Mouse (Mus musculus): ENCODE results near the gene Wrnip1. TPM values are rescaled to one million over a fixed set of nuclear protein-coding genes. Genes with fewer than 3 reads are reported as not detected.

The Wrnip1 gene
- polyA plus RNA-seq, 1 experiment from 2014 or later, result 26.2 TPM

DNA sequence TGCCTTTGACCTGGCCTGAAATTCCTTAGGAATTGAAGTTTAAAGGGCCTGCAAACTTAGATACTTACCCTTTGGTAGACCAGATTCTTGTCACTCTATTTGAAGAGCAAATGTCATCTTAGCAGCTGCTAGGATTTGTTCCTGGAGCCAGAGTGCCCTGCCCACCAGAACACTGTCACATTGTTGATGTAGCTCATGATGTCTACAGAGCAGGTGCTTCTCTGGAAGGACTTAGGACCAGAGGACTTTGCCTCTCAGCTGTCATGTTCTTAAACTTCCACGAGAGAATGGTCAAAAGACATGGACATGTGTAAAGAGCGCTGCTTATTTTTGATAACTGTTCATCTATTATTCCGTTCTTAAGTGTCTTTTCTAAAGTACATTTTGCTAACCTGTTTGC, 17.4 kb downstream of the Wrnip1 start:
- H3K9ac ChIP-seq, result no peak overlapping the region
- no peak overlapping the region for H3K27ac ChIP-seq
- H3K4me1 ChIP-seq, result no peaks in the 10 kb centered on the region
- ATAC-seq (ENCODE audit: insufficient number of reproducible peaks, low FRiP score, low TSS enrichment, low read depth), result no peak
- WGBS, result 95% methylated on average over 3 of the region's 3 CpGs
- peaks cover 74% of the 10 kb centered on the region for H3K36me3 ChIP-seq
- H3K4me2 ChIP-seq, result no peak overlapping the region
- no peaks in the 10 kb centered on the region for H3K27me3 ChIP-seq
- no peak overlapping the region for H3K4me3 ChIP-seq
- no peaks in the 10 kb centered on the region for H3K9me3 ChIP-seq

DNA sequence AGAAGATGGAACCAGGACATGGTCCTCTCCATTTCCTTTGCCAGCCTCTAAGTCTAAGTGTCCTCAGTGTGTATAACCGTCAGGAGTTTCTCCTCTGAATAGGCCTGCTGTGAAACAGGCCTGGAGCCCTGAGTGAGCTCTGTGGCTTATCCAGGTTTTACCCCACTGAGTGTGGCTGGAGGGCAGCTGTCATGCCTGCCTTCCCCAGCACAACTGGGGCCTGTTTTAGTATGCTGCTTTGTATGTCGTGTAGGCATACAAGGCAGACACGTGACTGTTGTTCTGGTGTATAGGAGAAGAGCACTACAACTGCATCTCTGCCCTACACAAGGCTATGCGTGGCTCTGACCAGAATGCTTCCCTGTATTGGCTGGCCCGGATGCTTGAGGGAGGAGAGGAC, 18.1 kb downstream of the Wrnip1 start:
- Histone ChIP-seq H3K4me1 (no peaks in the 10 kb centered on the region), H3K4me3 (no peak overlapping the region), H3K27ac (no peak overlapping the region), H3K9me3 (no peaks in the 10 kb centered on the region), H3K4me2 (no peak overlapping the region), H3K36me3 (peaks cover 72% of the 10 kb centered on the region), H3K27me3 (no peaks in the 10 kb centered on the region), H3K9ac (no peak overlapping the region)
- ATAC-seq (ENCODE audit: insufficient number of reproducible peaks, low FRiP score, low TSS enrichment, low read depth), result no peak; the same call in 1 of the 2 replicates
- 91% methylated on average over 5 of the region's 5 CpGs for WGBS

DNA sequence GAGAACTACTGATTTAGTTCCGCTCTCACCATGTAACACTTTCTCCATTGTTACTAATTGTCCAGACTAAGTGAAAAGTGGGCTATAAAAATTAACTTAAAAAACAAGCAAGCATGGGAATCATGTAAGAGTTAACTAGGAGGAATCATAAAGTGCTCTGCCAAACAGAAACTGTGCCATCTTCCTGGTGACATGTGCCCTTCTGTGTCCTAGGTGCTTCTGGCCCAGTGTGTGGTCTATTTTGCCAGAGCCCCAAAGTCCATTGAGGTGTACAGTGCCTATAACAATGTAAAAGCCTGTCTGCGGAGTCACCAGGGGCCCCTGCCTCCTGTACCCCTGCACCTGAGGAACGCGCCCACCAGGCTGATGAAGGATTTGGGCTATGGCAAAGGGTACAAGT, 19.8 kb downstream of the Wrnip1 start:
- peaks cover 61% of the 10 kb centered on the region for H3K36me3 ChIP-seq

DNA sequence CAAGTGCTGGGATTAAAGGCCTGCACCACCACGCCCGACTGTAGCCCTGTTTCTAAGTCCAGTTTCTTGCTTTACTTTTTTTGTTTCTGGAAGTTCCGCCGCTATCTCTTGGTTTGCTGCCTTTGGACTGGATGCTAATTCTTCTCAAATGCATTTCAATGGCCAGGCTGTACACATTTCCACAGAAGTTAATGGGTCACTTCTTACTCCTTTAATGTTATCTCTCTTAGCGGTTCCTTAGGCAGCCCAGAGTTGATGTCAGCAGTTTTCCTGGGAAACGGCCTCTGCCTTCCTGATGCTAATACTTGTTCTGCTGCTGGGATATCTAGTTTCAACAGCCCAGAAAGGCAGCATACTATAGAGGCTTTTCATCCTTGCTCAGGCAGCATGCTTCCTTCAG, 21.3 kb downstream of the Wrnip1 start:
- no peak overlapping the region for H3K4me3 ChIP-seq
- no peak overlapping the region for H3K27ac ChIP-seq
- peaks cover 50% of the 10 kb centered on the region for H3K36me3 ChIP-seq
- no peak for ATAC-seq (ENCODE audit: insufficient number of reproducible peaks, low FRiP score, low TSS enrichment, low read depth)
- no peak overlapping the region for H3K4me2 ChIP-seq
- H3K9me3 ChIP-seq, result no peaks in the 10 kb centered on the region
- H3K4me1 ChIP-seq, result no peaks in the 10 kb centered on the region
- no peaks in the 10 kb centered on the region for H3K27me3 ChIP-seq
- H3K9ac ChIP-seq, result no peak overlapping the region
- WGBS, result 83% methylated on average over 6 of the region's 6 CpGs

More for the DNA sequence above, 19.8 kb downstream of the Wrnip1 start:
- WGBS, result 98% methylated on average over 4 of the region's 4 CpGs
- no peaks in the 10 kb centered on the region for H3K4me1 ChIP-seq
- H3K4me3 ChIP-seq, result no peak overlapping the region
- no peak for ATAC-seq (ENCODE audit: insufficient number of reproducible peaks, low FRiP score, low TSS enrichment, low read depth)
- H3K27me3 ChIP-seq, result no peaks in the 10 kb centered on the region
- H3K4me2 ChIP-seq, result no peak overlapping the region
- no peaks in the 10 kb centered on the region for H3K9me3 ChIP-seq
- no peak overlapping the region for H3K9ac ChIP-seq
- H3K27ac ChIP-seq, result no peak overlapping the region

DNA sequence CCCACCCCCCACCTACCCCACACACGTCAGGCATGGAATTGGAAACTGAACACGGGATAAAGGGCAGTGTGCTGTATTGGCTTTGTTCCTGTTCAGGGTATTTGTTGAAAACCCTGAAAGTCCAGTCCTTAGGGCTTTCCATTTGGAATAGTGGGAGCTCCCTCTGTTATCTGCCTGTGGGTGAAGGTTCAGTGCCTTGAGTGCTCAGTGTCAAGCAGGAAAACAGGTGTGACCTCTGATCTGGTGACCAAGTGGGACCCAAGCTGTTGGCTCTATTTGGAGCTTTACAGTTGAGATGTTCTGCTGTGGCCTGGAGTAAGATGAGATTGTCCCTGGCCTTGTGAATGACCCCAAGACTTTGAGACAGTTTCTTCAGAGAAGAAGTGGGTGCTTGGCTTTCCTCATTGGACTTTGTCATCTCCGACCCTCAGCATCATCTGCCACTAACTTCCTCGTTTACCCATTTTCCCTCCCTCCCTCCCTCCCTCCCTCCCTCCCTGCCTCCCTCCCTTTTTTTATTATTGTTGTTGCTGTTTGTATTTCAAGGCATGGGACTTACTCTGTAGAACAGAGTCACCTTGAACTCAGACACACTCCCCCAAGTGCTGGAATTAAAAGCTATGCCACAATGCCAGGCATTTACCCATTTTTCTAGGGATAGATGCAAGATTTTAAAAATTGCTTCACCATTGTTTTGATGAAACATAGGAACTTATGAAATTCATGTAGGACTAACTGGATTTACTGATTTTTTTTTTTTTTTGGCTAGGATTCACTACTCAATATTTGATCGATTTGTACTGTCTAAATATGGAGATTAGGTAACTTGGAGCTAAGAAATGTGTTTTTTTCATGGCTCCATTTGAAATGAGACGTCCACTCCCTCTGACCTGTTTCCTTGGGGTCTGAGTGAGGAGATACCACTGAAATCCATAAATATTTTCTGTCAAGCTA, 22.8 kb downstream of the Wrnip1 start:
- no peak overlapping the region for H3K9ac ChIP-seq
- ATAC-seq (ENCODE audit: insufficient number of reproducible peaks, low FRiP score, low TSS enrichment, low read depth), result no peak
- WGBS, result 81% methylated on average over 6 of the region's 6 CpGs

GRCm38 (mm10) chr13:32825546-32825945, 23.7 kb downstream of the Wrnip1 start:
- Histone ChIP-seq H3K36me3 (peaks cover 28% of the 10 kb centered on the region), H3K27me3 (no peaks in the 10 kb centered on the region), H3K4me1 (no peaks in the 10 kb centered on the region), H3K9ac (no peak overlapping the region), H3K27ac (no peak overlapping the region), H3K4me3 (no peak overlapping the region), H3K9me3 (no peaks in the 10 kb centered on the region), H3K4me2 (no peak overlapping the region)
- no peak for ATAC-seq (ENCODE audit: insufficient number of reproducible peaks, low FRiP score, low TSS enrichment, low read depth)
- 88% methylated on average over 8 of the region's 8 CpGs for WGBS

More for the DNA sequence above, 22.8 kb downstream of the Wrnip1 start:
- Histone ChIP-seq H3K27me3 (no peaks in the 10 kb centered on the region), H3K4me2 (no peak overlapping the region), H3K4me3 (no peak overlapping the region), H3K9me3 (no peaks in the 10 kb centered on the region), H3K27ac (no peak overlapping the region), H3K36me3 (peaks cover 36% of the 10 kb centered on the region), H3K4me1 (no peaks in the 10 kb centered on the region)

DNA sequence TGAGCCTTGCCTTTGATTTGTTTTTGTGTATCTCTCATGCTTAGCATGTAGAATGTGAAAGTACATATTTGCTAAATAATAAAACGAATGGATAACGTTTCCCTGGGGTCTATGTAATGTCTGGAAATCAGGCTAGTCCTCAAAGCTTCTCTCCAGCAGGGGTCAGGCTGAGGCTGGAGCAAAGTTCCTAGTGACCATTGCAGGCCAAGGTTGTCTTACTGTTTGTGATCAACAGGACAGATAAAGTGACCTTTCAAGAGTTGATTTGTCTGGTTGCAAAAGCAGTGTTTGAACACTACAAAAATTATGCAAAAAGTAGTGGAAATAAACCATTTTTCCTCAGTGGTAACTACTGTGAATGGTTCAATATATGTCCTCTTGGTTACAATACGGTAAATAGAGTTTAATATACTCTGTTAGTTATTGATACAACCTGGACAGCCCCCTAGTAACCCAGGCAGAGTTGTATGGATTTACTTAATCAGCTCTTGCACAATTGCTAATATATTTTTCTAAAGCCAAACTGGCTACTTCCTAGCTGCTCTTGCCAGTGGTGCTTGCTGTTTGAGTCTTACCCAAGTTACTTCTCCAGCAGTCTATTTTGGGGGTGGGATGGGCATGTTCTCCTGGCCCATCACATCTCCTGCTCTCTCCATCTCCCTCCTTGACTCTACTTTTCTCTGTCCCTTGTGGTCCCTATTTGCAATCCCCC, 25.4 kb downstream of the Wrnip1 start:
- ATAC-seq (ENCODE audit: insufficient number of reproducible peaks, low FRiP score, low TSS enrichment, low read depth), result no peak
- no peaks in the 10 kb centered on the region for H3K27me3 ChIP-seq

GRCm38 (mm10) chr13:32827951-32828350, 26.1 kb downstream of the Wrnip1 start:
- Histone ChIP-seq H3K4me3 (no peak overlapping the region), H3K9me3 (no peaks in the 10 kb centered on the region), H3K4me2 (no peak overlapping the region), H3K27ac (no peak overlapping the region), H3K27me3 (no peaks in the 10 kb centered on the region), H3K36me3 (peaks cover 8% of the 10 kb centered on the region; the same call in 1 of the 2 replicates), H3K9ac (no peak overlapping the region), H3K4me1 (no peaks in the 10 kb centered on the region)
- 50% methylated on average over 4 of the region's 4 CpGs for WGBS
- ATAC-seq (ENCODE audit: insufficient number of reproducible peaks, low FRiP score, low TSS enrichment, low read depth), result no peak

More for the DNA sequence above, 25.4 kb downstream of the Wrnip1 start:
- no peak overlapping the region for H3K27ac ChIP-seq
- no peak overlapping the region for H3K9ac ChIP-seq
- H3K36me3 ChIP-seq, result peaks cover 11% of the 10 kb centered on the region
- H3K4me2 ChIP-seq, result no peak overlapping the region
- H3K4me1 ChIP-seq, result no peaks in the 10 kb centered on the region
- H3K4me3 ChIP-seq, result no peak overlapping the region
- no peaks in the 10 kb centered on the region for H3K9me3 ChIP-seq
- 71% methylated on average over 3 of the region's 3 CpGs for WGBS

DNA sequence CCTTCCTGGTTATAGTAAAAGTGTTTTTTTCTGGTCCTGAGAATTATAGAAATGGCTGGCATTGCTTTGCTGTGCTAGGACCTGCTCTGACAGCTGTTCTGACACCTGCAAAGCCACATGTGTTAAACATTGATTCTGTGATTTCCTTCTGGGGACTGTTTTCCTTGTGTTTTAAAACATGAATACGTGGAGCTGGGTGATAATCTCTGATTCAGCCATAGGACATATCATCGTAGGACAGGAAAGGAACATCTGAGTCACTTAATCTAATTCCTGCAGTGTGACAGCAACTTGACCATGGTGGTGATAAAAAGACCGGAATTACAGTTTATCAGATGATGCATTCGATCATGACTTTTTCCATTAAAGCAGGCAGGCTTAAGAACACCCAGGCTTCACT, 27.0 kb downstream of the Wrnip1 start:
- H3K27me3 ChIP-seq, result no peaks in the 10 kb centered on the region
- no peaks in the 10 kb centered on the region for H3K4me1 ChIP-seq
- no peak overlapping the region for H3K27ac ChIP-seq
- H3K36me3 ChIP-seq, result no peaks in the 10 kb centered on the region; the same call in 1 of the 2 replicates
- no peak for ATAC-seq (ENCODE audit: insufficient number of reproducible peaks, low FRiP score, low TSS enrichment, low read depth)
- no peaks in the 10 kb centered on the region for H3K9me3 ChIP-seq
- H3K4me3 ChIP-seq, result no peak overlapping the region
- WGBS, result 66% methylated on average over 4 of the region's 4 CpGs
- no peak overlapping the region for H3K4me2 ChIP-seq
- H3K9ac ChIP-seq, result no peak overlapping the region

DNA sequence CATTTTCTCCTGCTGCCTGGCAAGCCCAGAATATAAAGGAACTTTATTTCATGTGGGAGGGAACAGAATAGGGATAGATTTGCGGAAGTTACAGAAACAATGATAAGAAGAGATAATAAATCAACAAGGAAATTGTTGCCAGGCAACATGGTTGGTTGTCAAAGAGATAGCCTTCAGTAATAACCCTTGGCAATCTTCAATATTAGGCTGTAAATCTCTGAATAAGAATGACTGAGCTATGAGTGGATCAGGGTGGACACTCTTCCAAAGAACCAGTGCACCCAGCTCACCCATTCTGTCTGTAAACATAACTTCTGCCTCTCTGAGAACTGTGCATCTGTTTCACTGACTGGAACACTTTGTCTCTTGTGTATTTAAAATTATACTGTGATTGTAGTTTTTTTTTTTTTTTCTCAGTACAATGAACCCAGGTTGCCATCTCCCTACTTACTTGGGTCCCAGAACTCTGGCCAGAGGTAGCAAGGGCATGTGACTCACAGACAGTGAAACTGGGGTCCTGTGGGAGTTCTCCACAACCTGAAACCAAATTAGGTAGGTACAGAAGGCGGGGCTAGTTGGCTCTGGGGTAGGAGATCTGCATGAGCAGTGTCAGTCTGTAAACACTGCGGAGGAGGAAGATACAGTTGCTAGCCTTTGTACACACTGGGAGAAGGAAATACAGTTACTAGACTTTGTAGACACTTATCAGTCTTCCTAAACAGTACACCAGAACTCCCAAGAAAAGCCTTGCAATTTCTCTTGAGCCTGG, 29.9 kb downstream of the Wrnip1 start:
- H3K9me3 ChIP-seq, result no peaks in the 10 kb centered on the region
- H3K36me3 ChIP-seq, result no peaks in the 10 kb centered on the region
- H3K27ac ChIP-seq, result no peak overlapping the region
- 78% methylated on average over 3 of the region's 3 CpGs for WGBS
- H3K9ac ChIP-seq, result no peak overlapping the region
- H3K27me3 ChIP-seq, result no peaks in the 10 kb centered on the region
- ATAC-seq (ENCODE audit: insufficient number of reproducible peaks, low FRiP score, low TSS enrichment, low read depth), result no peak
- no peak overlapping the region for H3K4me2 ChIP-seq
- H3K4me3 ChIP-seq, result no peak overlapping the region
- no peaks in the 10 kb centered on the region for H3K4me1 ChIP-seq

DNA sequence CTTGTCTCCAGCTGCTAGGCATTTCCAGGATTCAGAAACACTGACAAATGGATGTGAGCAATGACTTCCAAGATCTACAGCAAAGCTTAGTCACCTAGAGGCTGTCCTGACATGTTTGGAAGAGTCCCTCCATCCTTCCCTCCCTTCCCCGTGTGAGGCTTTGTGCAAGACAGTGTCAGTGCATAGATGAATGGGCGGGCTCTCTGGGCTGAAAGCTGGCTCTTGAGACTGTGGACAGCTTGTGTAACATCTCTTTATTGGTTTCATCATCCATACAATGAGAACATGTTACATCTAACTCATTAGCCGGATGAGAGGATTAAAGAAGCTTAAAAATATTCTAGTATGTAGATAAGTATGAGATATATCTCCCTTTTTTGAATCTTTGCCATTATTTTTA, 30.9 kb downstream of the Wrnip1 start:
- WGBS, result 64% methylated on average over 3 of the region's 3 CpGs
- no peaks in the 10 kb centered on the region for H3K4me1 ChIP-seq
- no peaks in the 10 kb centered on the region for H3K27me3 ChIP-seq
- H3K4me2 ChIP-seq, result no peak overlapping the region
- no peak overlapping the region for H3K4me3 ChIP-seq
- no peak for ATAC-seq (ENCODE audit: insufficient number of reproducible peaks, low FRiP score, low TSS enrichment, low read depth)
- no peak overlapping the region for H3K9ac ChIP-seq
- H3K27ac ChIP-seq, result no peak overlapping the region
- H3K9me3 ChIP-seq, result no peaks in the 10 kb centered on the region
- H3K36me3 ChIP-seq, result no peaks in the 10 kb centered on the region
